Mouse (Mus musculus) heart, adult 2 months (tissue): ENCODE results near the gene Cdk17.

ENCODE experiments used
- CTCF ChIP-seq: fragments of 200-600 bp; IDR thresholded peaks from 2 replicates; pipeline ENCODE4 v1.8.1; 2022; ENCODE audit warnings: antibody characterized with exemption, mild to moderate bottlenecking, moderate library complexity
- EP300 ChIP-seq: fragments of 200-500 bp; IDR thresholded peaks from 2 replicates; pipeline ENCODE4 v1.6.1; 2011; ENCODE audit warnings: low read depth, low read length, control low read depth; ENCODE audit not compliant: insufficient read depth
- POLR2A ChIP-seq: fragments of 200-500 bp; IDR thresholded peaks from 2 replicates; pipeline ENCODE4 v1.6.1; 2011; ENCODE audit warnings: mild to moderate bottlenecking, low read depth, low read length, control low read depth; ENCODE audit not compliant: insufficient read depth

GRCm38 (mm10) chr10:93177874-93178273 is 17.2 kb downstream of the Cdk17 start:
- no peak for TF ChIP-seq CTCF
- no peak for TF ChIP-seq POLR2A
- no peak for TF ChIP-seq EP300
